Mouse (Mus musculus): ENCODE data around the gene Pde12. TPM values are rescaled to one million over a fixed set of nuclear protein-coding genes. Genes with fewer than 3 reads are reported as not detected.
A peak's percentile ranks its signal among the peaks of the same experiment; 100 is the strongest.
"Not testable (repeated sequence)": the region's sequence is repeated elsewhere in the genome, so short reads cannot be mapped to it uniquely, and the experiment has no call there.

Gene Pde12
- 9.6 and 10.5 TPM in 2 replicates for polyA plus RNA-seq (2014; fragmentation: Nextera tagmentation; extraction: Ambion mirVana)

- H3K27ac ChIP-seq (ENCODE audit: low read length), result peak within 1 kb of the TSS; percentile 89
- H3K4me1 ChIP-seq (ENCODE audit: control insufficient read depth, insufficient read depth, low read length), result peaks cover 21% of the 10 kb centered on the region
- WGBS, result under 1% methylated on average over 70 of the region's 70 CpGs
- H3K4me2 ChIP-seq (replicated peaks; ENCODE audit: low read depth, low read length), result peak within 1 kb of the TSS; percentile 97
- H3K27me3 ChIP-seq (ENCODE audit: control insufficient read depth, insufficient read depth, low read length), result no peaks in the 10 kb centered on the region
- peaks cover 9% of the 10 kb centered on the region; the same call in 1 of the 2 replicates for H3K36me3 ChIP-seq (ENCODE audit: control insufficient read depth, insufficient read depth, low read length)
- H3K9ac ChIP-seq (replicated peaks; ENCODE audit: low read depth, low read length), result peak within 1 kb of the TSS; percentile 77
- peak within 1 kb of the TSS; percentile 59 for H3K4me3 ChIP-seq (ENCODE audit: low read depth, low read length)
- ATAC-seq (ENCODE audit: insufficient number of reproducible peaks, insufficient read depth, low FRiP score, low read depth), result peak; percentile 88
- no peaks in the 10 kb centered on the region for H3K9me3 ChIP-seq (ENCODE audit: control insufficient read depth, low read depth, low read length)
Observed at GRCm38 (mm10) chr14:26669292-26670073, at the start of gene Pde12. Pde12 (minus strand) TSS chr14:26669883.

- not testable (repeated sequence) for H3K27me3 ChIP-seq (ENCODE audit: control insufficient read depth, insufficient read depth, low read length); H3K4me2 ChIP-seq (replicated peaks; ENCODE audit: low read depth, low read length); H3K36me3 ChIP-seq (ENCODE audit: control insufficient read depth, insufficient read depth, low read length); H3K27ac ChIP-seq (ENCODE audit: low read length); H3K9me3 ChIP-seq (ENCODE audit: control insufficient read depth, low read depth, low read length); H3K4me3 ChIP-seq (ENCODE audit: low read depth, low read length); ATAC-seq (ENCODE audit: insufficient number of reproducible peaks, insufficient read depth, low FRiP score, low read depth); H3K4me1 ChIP-seq (ENCODE audit: control insufficient read depth, insufficient read depth, low read length); H3K9ac ChIP-seq (replicated peaks; ENCODE audit: low read depth, low read length)
- 82% methylated on average over 5 of the region's 5 CpGs for WGBS
Observed at GRCm38 (mm10) chr14:26705246-26705645, 35.6 kb upstream of the Pde12 start.

GRCm38 (mm10) chr14:26697912-26698311 lies 28.2 kb upstream of the Pde12 start:
- Histone ChIP-seq H3K4me3 (ENCODE audit: low read depth, low read length) (no peak overlapping the region), H3K4me1 (ENCODE audit: control insufficient read depth, insufficient read depth, low read length) (no peaks in the 10 kb centered on the region), H3K27ac (ENCODE audit: low read length) (no peak overlapping the region), H3K36me3 (ENCODE audit: control insufficient read depth, insufficient read depth, low read length) (no peaks in the 10 kb centered on the region), H3K9me3 (ENCODE audit: control insufficient read depth, low read depth, low read length) (no peaks in the 10 kb centered on the region), H3K27me3 (ENCODE audit: control insufficient read depth, insufficient read depth, low read length) (no peaks in the 10 kb centered on the region), H3K9ac (replicated peaks; ENCODE audit: low read depth, low read length) (no peak overlapping the region), H3K4me2 (replicated peaks; ENCODE audit: low read depth, low read length) (no peak overlapping the region)
- no peak for ATAC-seq (ENCODE audit: insufficient number of reproducible peaks, insufficient read depth, low FRiP score, low read depth)

- H3K27ac ChIP-seq (ENCODE audit: low read length), result no peak within 1 kb of the TSS
- H3K27me3 ChIP-seq (ENCODE audit: control insufficient read depth, insufficient read depth, low read length), result no peaks in the 10 kb centered on the region
- H3K36me3 ChIP-seq (ENCODE audit: control insufficient read depth, insufficient read depth, low read length), result no peaks in the 10 kb centered on the region
- WGBS, result 77% methylated on average over 3 of the region's 3 CpGs
- no peak within 1 kb of the TSS for H3K4me3 ChIP-seq (ENCODE audit: low read depth, low read length)
- ATAC-seq (ENCODE audit: insufficient number of reproducible peaks, insufficient read depth, low FRiP score, low read depth), result no peak
- no peaks in the 10 kb centered on the region for H3K9me3 ChIP-seq (ENCODE audit: control insufficient read depth, low read depth, low read length)
- no peaks in the 10 kb centered on the region for H3K4me1 ChIP-seq (ENCODE audit: control insufficient read depth, insufficient read depth, low read length)
- H3K4me2 ChIP-seq (replicated peaks; ENCODE audit: low read depth, low read length), result no peak within 1 kb of the TSS
- H3K9ac ChIP-seq (replicated peaks; ENCODE audit: low read depth, low read length), result no peak within 1 kb of the TSS
Observed at GRCm38 (mm10) chr14:26692974-26693373, 23.3 kb upstream of the Pde12 start, which contains the start of gene Dnah12. Dnah12 (plus strand) TSS chr14:26693274.

- WGBS, result 52% methylated on average over 2 of the region's 2 CpGs
Observed at GRCm38 (mm10) chr14:26691363-26691762, 21.7 kb upstream of the Pde12 start.

GRCm38 (mm10) chr14:26690727-26691126 lies 21.0 kb upstream of the Pde12 start:
- no peak overlapping the region; the same call in 1 of the 2 replicates for H3K27ac ChIP-seq (ENCODE audit: low read length)
- no peak overlapping the region for H3K9ac ChIP-seq (replicated peaks; ENCODE audit: low read depth, low read length)
- H3K4me3 ChIP-seq (ENCODE audit: low read depth, low read length), result no peak overlapping the region
- H3K9me3 ChIP-seq (ENCODE audit: control insufficient read depth, low read depth, low read length), result no peaks in the 10 kb centered on the region
- ATAC-seq (ENCODE audit: insufficient number of reproducible peaks, insufficient read depth, low FRiP score, low read depth), result no peak
- no peaks in the 10 kb centered on the region for H3K27me3 ChIP-seq (ENCODE audit: control insufficient read depth, insufficient read depth, low read length)
- H3K36me3 ChIP-seq (ENCODE audit: control insufficient read depth, insufficient read depth, low read length), result no peaks in the 10 kb centered on the region
- 47% methylated on average over 2 of the region's 2 CpGs for WGBS
- H3K4me1 ChIP-seq (ENCODE audit: control insufficient read depth, insufficient read depth, low read length), result no peaks in the 10 kb centered on the region
- no peak overlapping the region for H3K4me2 ChIP-seq (replicated peaks; ENCODE audit: low read depth, low read length)

More at GRCm38 (mm10) chr14:26691363-26691762, 21.7 kb upstream of the Pde12 start:
- no peak overlapping the region for H3K4me2 ChIP-seq (replicated peaks; ENCODE audit: low read depth, low read length)
- ATAC-seq (ENCODE audit: insufficient number of reproducible peaks, insufficient read depth, low FRiP score, low read depth), result no peak
- H3K36me3 ChIP-seq (ENCODE audit: control insufficient read depth, insufficient read depth, low read length), result no peaks in the 10 kb centered on the region
- H3K9me3 ChIP-seq (ENCODE audit: control insufficient read depth, low read depth, low read length), result no peaks in the 10 kb centered on the region
- H3K4me3 ChIP-seq (ENCODE audit: low read depth, low read length), result no peak overlapping the region
- no peak overlapping the region for H3K27ac ChIP-seq (ENCODE audit: low read length)
- H3K9ac ChIP-seq (replicated peaks; ENCODE audit: low read depth, low read length), result no peak overlapping the region
- no peaks in the 10 kb centered on the region for H3K4me1 ChIP-seq (ENCODE audit: control insufficient read depth, insufficient read depth, low read length)
- no peaks in the 10 kb centered on the region for H3K27me3 ChIP-seq (ENCODE audit: control insufficient read depth, insufficient read depth, low read length)

GRCm38 (mm10) chr14:26675791-26676190 lies 6.1 kb upstream of the Pde12 start:
- Histone ChIP-seq H3K27ac (ENCODE audit: low read length) (no peak overlapping the region), H3K4me3 (ENCODE audit: low read depth, low read length) (no peak overlapping the region), H3K4me2 (replicated peaks; ENCODE audit: low read depth, low read length) (no peak overlapping the region), H3K9me3 (ENCODE audit: control insufficient read depth, low read depth, low read length) (no peaks in the 10 kb centered on the region), H3K4me1 (ENCODE audit: control insufficient read depth, insufficient read depth, low read length) (no peaks in the 10 kb centered on the region), H3K9ac (replicated peaks; ENCODE audit: low read depth, low read length) (no peak overlapping the region), H3K36me3 (ENCODE audit: control insufficient read depth, insufficient read depth, low read length) (no peaks in the 10 kb centered on the region), H3K27me3 (ENCODE audit: control insufficient read depth, insufficient read depth, low read length) (no peaks in the 10 kb centered on the region)
- WGBS, result 75% methylated on average over 5 of the region's 5 CpGs
- ATAC-seq (ENCODE audit: insufficient number of reproducible peaks, insufficient read depth, low FRiP score, low read depth), result no peak

- Histone ChIP-seq H3K4me2 (replicated peaks; ENCODE audit: low read depth, low read length) (no peak overlapping the region), H3K4me1 (ENCODE audit: control insufficient read depth, insufficient read depth, low read length) (peaks cover 2% of the 10 kb centered on the region; the same call in 1 of the 2 replicates), H3K9me3 (ENCODE audit: control insufficient read depth, low read depth, low read length) (no peaks in the 10 kb centered on the region), H3K4me3 (ENCODE audit: low read depth, low read length) (no peak overlapping the region), H3K27me3 (ENCODE audit: control insufficient read depth, insufficient read depth, low read length) (no peaks in the 10 kb centered on the region), H3K9ac (replicated peaks; ENCODE audit: low read depth, low read length) (no peak overlapping the region), H3K36me3 (ENCODE audit: control insufficient read depth, insufficient read depth, low read length) (no peaks in the 10 kb centered on the region), H3K27ac (ENCODE audit: low read length) (no peak overlapping the region)
- WGBS, result 17% methylated on average over 12 of the region's 12 CpGs
- no peak for ATAC-seq (ENCODE audit: insufficient number of reproducible peaks, insufficient read depth, low FRiP score, low read depth)
Observed at GRCm38 (mm10) chr14:26675371-26675770, 5.7 kb upstream of the Pde12 start.

Measured in stomach, embryonic 14.5 days (tissue).